Mouse (Mus musculus) small intestine, adult 2 months (tissue): Measurements from ENCODE around the gene Hes7.

Experiments
- CTCF ChIP-seq: fragments of 200-500 bp; IDR thresholded peaks from 2 replicates; pipeline ENCODE4 v1.5.1; 2012; ENCODE audit warnings: low read depth, mild to moderate bottlenecking, control low read depth, inconsistent platforms, low read length, moderate library complexity, mixed read lengths; ENCODE audit not compliant: insufficient replicate concordance, insufficient read length; ENCODE audit errors: extremely low read depth
- POLR2A ChIP-seq: fragments of 200-500 bp; IDR thresholded peaks from 2 replicates; pipeline ENCODE4 v1.6.1; 2012; ENCODE audit warnings: low read depth, mild to moderate bottlenecking, control low read depth, inconsistent platforms, low read length, moderate library complexity

GRCm38 (mm10) chr11:69171626-69172025 lies 51.4 kb downstream of the Hes7 start:
- TF ChIP-seq POLR2A = no peak
- TF ChIP-seq CTCF = peak; percentile 77; the same call in 1 of the 2 replicates
